Mouse (Mus musculus): Measurements from ENCODE around the gene Tmem63a. TPM values are rescaled to one million over a fixed set of nuclear protein-coding genes. Genes with fewer than 3 reads are reported as not detected.

Gene Tmem63a
- polyA plus RNA-seq (2014; fragmentation: Illumina TruSeq; extraction: RNeasy Lipid Tissue Mini Kit (QIAGEN cat#74804); ENCODE audit: low read depth, low replicate concordance), result 16.8 TPM

GRCm38 (mm10) chr1:180942166-180943031 lies at the start of gene Tmem63a:
Tmem63a (plus strand) TSS chr1:180942344.

GRCm38 (mm10) chr1:180892808-180893207 lies 49.3 kb upstream of the Tmem63a start, which contains the start of gene Lefty2:
Lefty2 (plus strand) TSS chr1:180893108.

GRCm38 (mm10) chr1:180904039-180904814 lies 37.9 kb upstream of the Tmem63a start, which contains the start of gene Pycr2:
Pycr2 (plus strand) TSS chr1:180904293.

GRCm38 (mm10) chr1:180934467-180935419 lies 7.4 kb upstream of the Tmem63a start, which contains the start of gene Lefty1:
Lefty1 (plus strand) TSS chr1:180935022.

GRCm38 (mm10) chr1:181020756-181021487 lies 78.8 kb downstream of the Tmem63a start, which contains the start of gene Ephx1:
Ephx1 (minus strand) TSS chr1:181020904.

Other genes starting within 250 kb of the Tmem63a start
- gene Mixl1, start 245.3 kb upstream of the Tmem63a start, polyA plus RNA-seq (2014; fragmentation: Illumina TruSeq; extraction: RNeasy Lipid Tissue Mini Kit (QIAGEN cat#74804); ENCODE audit: low read depth, low replicate concordance), result not detected
- gene Acbd3, start 216.3 kb upstream of the Tmem63a start, polyA plus RNA-seq (2014; fragmentation: Illumina TruSeq; extraction: RNeasy Lipid Tissue Mini Kit (QIAGEN cat#74804); ENCODE audit: low read depth, low replicate concordance), result 135 TPM
- gene H3f3a, start 128.4 kb upstream of the Tmem63a start, polyA plus RNA-seq (2014; fragmentation: Illumina TruSeq; extraction: RNeasy Lipid Tissue Mini Kit (QIAGEN cat#74804); ENCODE audit: low read depth, low replicate concordance), result 1,838 TPM
- 25.2 TPM for gene Sde2, start 91.2 kb upstream of the Tmem63a start, polyA plus RNA-seq (2014; fragmentation: Illumina TruSeq; extraction: RNeasy Lipid Tissue Mini Kit (QIAGEN cat#74804); ENCODE audit: low read depth, low replicate concordance)
- not detected for gene Lefty2, start 49.2 kb upstream of the Tmem63a start, polyA plus RNA-seq (2014; fragmentation: Illumina TruSeq; extraction: RNeasy Lipid Tissue Mini Kit (QIAGEN cat#74804); ENCODE audit: low read depth, low replicate concordance)
- 1.5 TPM for gene Pycr2, start 38.1 kb upstream of the Tmem63a start, polyA plus RNA-seq (2014; fragmentation: Illumina TruSeq; extraction: RNeasy Lipid Tissue Mini Kit (QIAGEN cat#74804); ENCODE audit: low read depth, low replicate concordance)
- gene Lefty1, start 7.3 kb upstream of the Tmem63a start, polyA plus RNA-seq (2014; fragmentation: Illumina TruSeq; extraction: RNeasy Lipid Tissue Mini Kit (QIAGEN cat#74804); ENCODE audit: low read depth, low replicate concordance), result 1.4 TPM
- gene Ephx1, start 78.6 kb downstream of the Tmem63a start, polyA plus RNA-seq (2014; fragmentation: Illumina TruSeq; extraction: RNeasy Lipid Tissue Mini Kit (QIAGEN cat#74804); ENCODE audit: low read depth, low replicate concordance), result 7.9 TPM
- gene 9130409I23Rik, start 108.9 kb downstream of the Tmem63a start, polyA plus RNA-seq (2014; fragmentation: Illumina TruSeq; extraction: RNeasy Lipid Tissue Mini Kit (QIAGEN cat#74804); ENCODE audit: low read depth, low replicate concordance), result not detected
- 40.2 TPM for gene Nvl, start 201.9 kb downstream of the Tmem63a start, polyA plus RNA-seq (2014; fragmentation: Illumina TruSeq; extraction: RNeasy Lipid Tissue Mini Kit (QIAGEN cat#74804); ENCODE audit: low read depth, low replicate concordance)
- 342 TPM for gene Cnih4, start 202.3 kb downstream of the Tmem63a start, polyA plus RNA-seq (2014; fragmentation: Illumina TruSeq; extraction: RNeasy Lipid Tissue Mini Kit (QIAGEN cat#74804); ENCODE audit: low read depth, low replicate concordance)